Mouse (Mus musculus) intestine, embryonic 14.5 days (tissue): ENCODE data around the gene Zwilch. TPM values are rescaled to one million over a fixed set of nuclear protein-coding genes. Genes with fewer than 3 reads are reported as not detected.
"Not testable (repeated sequence)": the region's sequence is repeated elsewhere in the genome, so short reads cannot be mapped to it uniquely, and the experiment has no call there.

Experiments
- ATAC-seq: fragments of 200-750 bp; cut with Nextera tagmentation; replicated peaks from 2 replicates; pipeline ENCODE4 v1.8.0; 2017; ENCODE audit warnings: low read depth, moderate number of reproducible peaks, moderate TSS enrichment, moderate library complexity; ENCODE audit not compliant: low FRiP score, low TSS enrichment
- DNase-seq: peaks from one replicate; pipeline ENCODE4 v3.0.0-alpha.2; 2018; ENCODE audit warnings: low spot score
- H3K27ac ChIP-seq: fragments of 300-500 bp; sonication (generic); 2 replicates; pipeline ENCODE4 v1.5.1; 2014; ENCODE audit warnings: low read depth, mild to moderate bottlenecking, control low read depth
- H3K27me3 ChIP-seq: fragments of 300-500 bp; sonication (generic); replicated peaks from 2 replicates; pipeline ENCODE4 v1.6.1; 2014; ENCODE audit warnings: low read length, control low read depth; ENCODE audit not compliant: control insufficient read depth, insufficient read depth
- H3K36me3 ChIP-seq: fragments of 300-500 bp; sonication (generic); 2 replicates; pipeline ENCODE4 v1.6.1; 2014; ENCODE audit warnings: low read length, control low read depth; ENCODE audit not compliant: control insufficient read depth, insufficient read depth
- H3K4me1 ChIP-seq: fragments of 300-500 bp; sonication (generic); replicated peaks from 2 replicates; pipeline ENCODE4 v1.6.1; 2014; ENCODE audit warnings: low read length, control low read depth, mixed read lengths; ENCODE audit not compliant: control insufficient read depth, insufficient read depth
- H3K4me2 ChIP-seq: fragments of 300-500 bp; sonication (generic); 2 replicates; pipeline ENCODE4 v1.6.1; 2014; ENCODE audit warnings: low read length
- H3K4me3 ChIP-seq: fragments of 300-500 bp; sonication (generic); 2 replicates; pipeline ENCODE4 v1.5.1; 2014; ENCODE audit warnings: low read depth, low read length, control low read depth, mixed read lengths
- H3K9ac ChIP-seq: fragments of 300-500 bp; sonication (generic); 2 replicates; pipeline ENCODE4 v1.6.1; 2014; ENCODE audit warnings: mild to moderate bottlenecking, low read length
- H3K9me3 ChIP-seq: fragments of 300-500 bp; sonication (generic); 2 replicates; pipeline ENCODE4 v1.6.1; 2016; ENCODE audit warnings: low read length, control low read depth; ENCODE audit not compliant: control insufficient read depth
- WGBS: fragments of 180-500 bp; shearing (Covaris S2); extraction: QIAGEN DNeasy Blood & Tissue Kit; methylation state at CpG from one replicate; pipeline ENCODE4 v1.1.7; 2014; 5-methylcytosine and 5-hydroxymethylcytosine counted together
- polyA plus RNA-seq: library from polyadenylated mRNA; unstranded; fragments of >200 nt; fragmentation: Nextera tagmentation; extraction: Ambion mirVana; gene quantifications from 2 replicates; pipeline ENCODE4 v1.2.1, GENCODE M21; 2014

The Zwilch gene
- polyA plus RNA-seq, 1 experiment from 2014 or later, result 27.7 TPM

DNA sequence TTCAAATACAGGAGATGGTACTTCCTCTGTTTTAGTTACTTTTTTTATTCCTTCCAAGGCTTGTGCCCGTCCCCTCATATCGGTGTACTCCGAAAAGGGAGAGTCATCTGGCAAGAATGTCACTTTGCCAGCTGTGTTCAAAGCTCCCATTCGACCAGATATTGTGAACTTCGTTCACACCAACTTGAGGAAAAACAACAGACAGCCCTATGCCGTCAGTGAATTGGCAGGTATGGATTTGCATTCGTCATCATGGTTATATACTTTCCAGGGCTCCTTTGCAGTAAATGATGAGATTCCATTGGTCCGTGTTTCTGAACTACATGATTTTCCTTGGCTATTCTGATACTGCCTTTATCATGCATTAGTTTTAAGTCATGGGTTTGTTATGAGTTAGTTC is 1.9 kb upstream of the Zwilch start:
- Histone ChIP-seq H3K36me3 (peaks cover 45% of the 10 kb centered on the region), H3K4me3 (peak overlapping the region; percentile 94), H3K27me3 (no peaks in the 10 kb centered on the region), H3K4me1 (peaks cover 10% of the 10 kb centered on the region; the same call in 1 of the 2 replicates), H3K9me3 (no peaks in the 10 kb centered on the region), H3K9ac (peak overlapping the region; percentile 94), H3K27ac (no peak overlapping the region), H3K4me2 (peak overlapping the region; percentile 83)
- ATAC-seq (no peak), DNase-seq (no peak)
- WGBS, result 68% methylated on average over 8 of the region's 8 CpGs

DNA sequence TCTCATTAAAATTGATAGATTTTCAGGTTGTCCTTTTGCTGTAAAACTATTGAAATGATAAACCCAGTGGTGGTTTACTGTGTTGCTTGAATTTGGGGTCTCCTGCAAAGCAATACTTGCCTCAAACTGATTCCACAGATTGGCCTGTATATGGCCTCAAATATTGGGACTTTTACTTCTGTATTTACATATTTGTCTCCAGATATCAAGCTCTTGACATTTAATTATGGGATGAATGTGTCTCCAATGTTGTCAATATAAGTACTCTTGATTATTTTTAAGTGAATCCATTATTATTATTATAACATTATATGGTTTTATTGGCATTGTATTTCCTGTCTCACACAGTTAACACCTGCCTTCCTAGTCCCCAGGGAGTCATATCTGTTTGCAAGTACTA is 1.4 kb upstream of the Zwilch start:
- ATAC-seq (no peak), DNase-seq (no peak)
- peak overlapping the region; percentile 94 for H3K9ac ChIP-seq
- no peaks in the 10 kb centered on the region for H3K27me3 ChIP-seq
- H3K36me3 ChIP-seq, result peaks cover 45% of the 10 kb centered on the region
- H3K4me1 ChIP-seq, result peaks cover 10% of the 10 kb centered on the region; the same call in 1 of the 2 replicates
- H3K4me3 ChIP-seq, result peak overlapping the region; percentile 94
- H3K27ac ChIP-seq, result no peak overlapping the region
- no peaks in the 10 kb centered on the region for H3K9me3 ChIP-seq
- H3K4me2 ChIP-seq, result peak overlapping the region; percentile 83

GRCm38 (mm10) chr9:64173666-64174220 is 839 bp upstream of the Zwilch start:
- DNase-seq (no peak), ATAC-seq (peak; percentile 6; the same call in 1 of the 2 replicates)
- peak overlapping the region; percentile 93 for H3K27ac ChIP-seq
- peak overlapping the region; percentile 94 for H3K4me3 ChIP-seq
- H3K9ac ChIP-seq, result peak overlapping the region; percentile 94
- H3K36me3 ChIP-seq, result peaks cover 44% of the 10 kb centered on the region
- H3K27me3 ChIP-seq, result no peaks in the 10 kb centered on the region
- peaks cover 10% of the 10 kb centered on the region; the same call in 1 of the 2 replicates for H3K4me1 ChIP-seq
- H3K9me3 ChIP-seq, result no peaks in the 10 kb centered on the region
- H3K4me2 ChIP-seq, result peak overlapping the region; percentile 83
- WGBS, result under 1% methylated on average over 16 of the region's 16 CpGs

DNA sequence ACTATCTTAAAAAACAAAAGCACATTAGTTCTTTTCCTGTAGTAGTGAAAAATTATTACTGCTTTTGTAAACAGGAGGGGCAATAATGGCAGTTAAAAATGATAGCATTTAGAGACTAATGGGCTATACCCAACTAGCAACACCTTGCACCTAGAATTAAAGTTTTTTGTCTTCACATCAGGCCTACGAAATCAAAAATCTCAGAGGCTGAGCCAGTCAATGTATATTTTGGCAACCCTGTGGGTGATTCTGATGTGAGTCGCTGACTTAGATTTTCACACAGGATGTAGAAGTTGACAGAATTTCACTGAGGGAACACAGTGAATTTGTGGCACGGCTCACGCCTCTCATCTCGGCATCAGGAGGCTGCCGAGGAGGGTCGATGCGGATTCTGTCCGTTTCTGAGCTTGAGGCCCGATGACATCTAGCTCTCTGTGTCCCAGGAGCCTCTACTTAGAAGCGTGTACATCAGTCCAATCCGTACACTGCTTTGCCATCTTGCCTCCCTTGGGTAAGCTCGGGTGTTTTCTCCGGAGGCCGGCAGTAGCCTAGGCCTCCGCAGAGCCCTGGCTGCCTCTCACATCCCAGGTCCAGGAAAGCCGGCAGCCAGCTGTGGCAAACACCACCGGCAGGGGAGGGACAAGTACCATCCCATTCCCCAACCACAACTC is 624 bp downstream of the Zwilch start:
- H3K27ac ChIP-seq, result peak overlapping the region; percentile 93
- DNase-seq (no peak), ATAC-seq (peak; percentile 44)
- no peaks in the 10 kb centered on the region for H3K27me3 ChIP-seq
- H3K9me3 ChIP-seq, result no peaks in the 10 kb centered on the region
- WGBS, result 4% methylated on average over 18 of the region's 18 CpGs
- peaks cover 34% of the 10 kb centered on the region for H3K36me3 ChIP-seq
- H3K9ac ChIP-seq, result peak overlapping the region; percentile 94
- peak overlapping the region; percentile 59 for H3K4me2 ChIP-seq
- H3K4me1 ChIP-seq, result peaks cover 10% of the 10 kb centered on the region; the same call in 1 of the 2 replicates
- peak overlapping the region; percentile 94 for H3K4me3 ChIP-seq

- DNase-seq, result not testable (repeated sequence)
Measured at GRCm38 (mm10) chr9:64169967-64170366, 2.9 kb downstream of the Zwilch start.

DNA sequence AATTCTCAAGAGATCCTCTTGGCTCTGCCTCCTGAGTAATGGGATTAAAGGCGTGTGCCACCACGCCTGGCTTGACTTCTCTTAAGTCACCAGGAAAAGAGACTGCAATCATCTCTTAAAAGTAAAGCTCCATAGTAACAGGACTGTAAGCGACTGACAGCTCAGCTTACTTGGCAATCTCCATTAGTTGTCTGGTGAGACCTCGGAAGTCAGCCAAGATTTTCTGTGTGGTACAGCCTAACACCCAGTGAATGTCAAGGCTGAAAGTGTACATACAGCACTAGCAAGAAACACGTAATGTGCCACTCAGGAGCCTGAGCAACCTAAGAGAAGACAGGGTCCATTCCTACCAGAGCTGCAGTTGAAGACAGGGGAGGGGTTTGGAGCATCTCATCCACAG is 12.4 kb downstream of the Zwilch start:
- ATAC-seq (no peak), DNase-seq (no peak)
- Histone ChIP-seq H3K36me3 (peaks cover 87% of the 10 kb centered on the region), H3K4me3 (no peak overlapping the region), H3K27ac (no peak overlapping the region), H3K4me1 (no peaks in the 10 kb centered on the region), H3K9ac (no peak overlapping the region), H3K4me2 (no peak overlapping the region), H3K9me3 (no peaks in the 10 kb centered on the region), H3K27me3 (no peaks in the 10 kb centered on the region)
- WGBS, result 96% methylated on average over 5 of the region's 5 CpGs

More at GRCm38 (mm10) chr9:64169967-64170366, 2.9 kb downstream of the Zwilch start:
- Histone ChIP-seq H3K4me1 (peaks cover 10% of the 10 kb centered on the region; the same call in 1 of the 2 replicates), H3K36me3 (peaks cover 23% of the 10 kb centered on the region)
- H3K27ac ChIP-seq, H3K27me3 ChIP-seq, ATAC-seq, H3K4me3 ChIP-seq, H3K9ac ChIP-seq, H3K9me3 ChIP-seq, H3K4me2 ChIP-seq: not testable (repeated sequence)
- WGBS, result 90% methylated on average over 3 of the region's 3 CpGs

GRCm38 (mm10) chr9:64156641-64157040 is 16.3 kb downstream of the Zwilch start:
- ATAC-seq (no peak), DNase-seq (no peak)
- no peaks in the 10 kb centered on the region for H3K27me3 ChIP-seq
- H3K9me3 ChIP-seq, result no peaks in the 10 kb centered on the region
- no peak overlapping the region for H3K4me2 ChIP-seq
- no peak overlapping the region for H3K27ac ChIP-seq
- H3K9ac ChIP-seq, result no peak overlapping the region
- peaks cover 85% of the 10 kb centered on the region for H3K36me3 ChIP-seq
- H3K4me1 ChIP-seq, result no peaks in the 10 kb centered on the region
- WGBS, result 76% methylated on average over 1 of the region's 1 CpGs
- H3K4me3 ChIP-seq, result no peak overlapping the region

- Histone ChIP-seq H3K27me3 (no peaks in the 10 kb centered on the region), H3K4me1 (no peaks in the 10 kb centered on the region), H3K4me2 (no peak overlapping the region), H3K4me3 (no peak overlapping the region), H3K27ac (no peak overlapping the region), H3K36me3 (peaks cover 42% of the 10 kb centered on the region), H3K9me3 (no peaks in the 10 kb centered on the region), H3K9ac (no peak overlapping the region)
- ATAC-seq (no peak), DNase-seq (no peak)
- WGBS, result 93% methylated on average over 9 of the region's 9 CpGs
Measured at GRCm38 (mm10) chr9:64139879-64140278, 33.0 kb downstream of the Zwilch start.

GRCm38 (mm10) chr9:64138896-64139295 is 34.0 kb downstream of the Zwilch start:
- 6% methylated on average over 6 of the region's 6 CpGs for WGBS
- peaks cover 35% of the 10 kb centered on the region for H3K36me3 ChIP-seq
- ATAC-seq, H3K9me3 ChIP-seq, H3K27me3 ChIP-seq, H3K4me1 ChIP-seq, H3K4me3 ChIP-seq, H3K4me2 ChIP-seq, H3K9ac ChIP-seq, H3K27ac ChIP-seq: not testable (repeated sequence)
- peak; percentile 83 for DNase-seq
